Mouse (Mus musculus) bone marrow, adult 2 months (tissue): ENCODE data around the gene Sp2. TPM values are rescaled to one million over a fixed set of nuclear protein-coding genes. Genes with fewer than 3 reads are reported as not detected.

Experiments
- H3K27ac ChIP-seq: fragments of 200-500 bp; 2 replicates; pipeline ENCODE4 v1.5.1; 2012; ENCODE audit warnings: low read depth, mild to moderate bottlenecking, control low read depth, inconsistent platforms, low read length; ENCODE audit not compliant: control insufficient read depth, poor library complexity, insufficient read depth
- H3K4me1 ChIP-seq: fragments of 200-500 bp; 2 replicates; pipeline ENCODE4 v1.6.1; 2011; ENCODE audit warnings: low read length; ENCODE audit not compliant: control insufficient read depth, insufficient read depth
- H3K4me3 ChIP-seq: fragments of 200-500 bp; replicated peaks from 2 replicates; pipeline ENCODE3; 2011; ENCODE audit warnings: mild to moderate bottlenecking, low read depth, low read length, control low read depth; ENCODE audit not compliant: control insufficient read depth
- CTCF ChIP-seq: fragments of 200-500 bp; IDR thresholded peaks from 2 replicates; pipeline ENCODE4 v1.5.1; 2011; ENCODE audit warnings: low read length, control low read depth; ENCODE audit not compliant: control insufficient read depth, insufficient read depth
- POLR2A ChIP-seq: fragments of 200-500 bp; IDR thresholded peaks from 2 replicates; pipeline ENCODE4 v1.6.1; 2011; ENCODE audit warnings: low read depth, mild to moderate bottlenecking, control low read depth, low read length, borderline replicate concordance; ENCODE audit not compliant: control insufficient read depth
- WGBS: fragments of 180-500 bp; shearing (Covaris S2); methylation state at CpG from one replicate; pipeline ENCODE4 v1.1.7; 2018; 5-methylcytosine and 5-hydroxymethylcytosine counted together
- polyA plus RNA-seq: library from polyadenylated mRNA; stranded (reverse); fragments of >200 nt; gene quantifications from 2 replicates; pipeline ENCODE4 v1.2.4, GENCODE M21; 2011; ENCODE audit warnings: low replicate concordance; ENCODE audit not compliant: missing spikeins, insufficient read depth, insufficient read length

Gene Sp2
- polyA plus RNA-seq, 1 experiment: 16.9 TPM

- Histone ChIP-seq H3K27ac (no peak overlapping the region), H3K4me1 (peaks cover 3% of the 10 kb centered on the region), H3K4me3 (no peak overlapping the region)
- TF ChIP-seq CTCF (no peak), POLR2A (no peak)
- 88% methylated on average over 4 of the region's 4 CpGs for WGBS
Measured at GRCm38 (mm10) chr11:96955094-96955493, 27.7 kb downstream of the Sp2 start.

DNA sequence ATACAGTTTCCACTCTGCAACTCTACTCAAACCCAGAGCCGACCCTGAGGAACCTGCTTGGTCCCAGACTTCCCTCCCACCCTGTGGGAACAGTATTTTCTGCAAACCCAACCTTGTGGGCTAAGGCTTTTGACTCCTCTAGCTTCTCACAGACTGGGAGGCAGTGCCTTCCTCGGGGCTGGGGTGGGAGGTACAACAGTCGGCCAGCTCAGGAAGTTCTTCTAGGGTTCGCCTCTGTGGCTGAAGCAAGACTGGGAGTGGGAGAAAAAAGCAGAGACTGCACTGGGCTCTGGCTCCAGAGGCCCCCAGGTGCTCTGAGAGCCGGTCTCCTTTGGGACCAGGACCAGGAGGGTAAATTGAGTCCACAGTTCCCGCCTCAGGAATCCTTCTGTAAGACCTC, 29.9 kb downstream of the Sp2 start:
- peaks cover 7% of the 10 kb centered on the region for H3K4me1 ChIP-seq
- TF ChIP-seq POLR2A (no peak), CTCF (no peak)
- no peak overlapping the region for H3K4me3 ChIP-seq
- H3K27ac ChIP-seq: no peak overlapping the region
- 38% methylated on average over 6 of the region's 6 CpGs for WGBS

DNA sequence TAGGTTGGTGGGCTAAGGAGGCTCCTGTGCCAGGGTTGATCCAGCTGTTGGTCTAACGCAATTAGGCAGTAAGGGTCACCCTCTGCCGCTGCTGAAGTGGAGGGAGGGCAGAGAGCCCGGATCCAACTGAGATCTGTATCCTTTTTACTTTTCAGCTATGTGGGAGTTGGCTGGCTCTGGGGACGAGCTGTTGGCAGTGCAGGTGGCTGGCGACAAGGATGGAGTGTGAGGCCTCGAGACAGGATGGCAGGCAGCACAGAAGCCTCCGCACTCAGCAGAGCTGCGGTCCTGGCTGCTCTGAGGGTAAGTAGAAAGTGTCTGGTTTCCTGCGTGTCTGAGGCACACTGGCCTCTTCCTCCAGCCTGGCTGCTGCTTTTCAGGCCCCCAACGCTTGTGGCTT, 30.3 kb downstream of the Sp2 start:
- Histone ChIP-seq H3K4me1 (peaks cover 9% of the 10 kb centered on the region), H3K27ac (no peak overlapping the region), H3K4me3 (no peak overlapping the region)
- WGBS: 61% methylated on average over 10 of the region's 10 CpGs
- TF ChIP-seq POLR2A: no peak

- H3K27ac ChIP-seq: no peak overlapping the region
- peaks cover 7% of the 10 kb centered on the region for H3K4me1 ChIP-seq
- WGBS: 97% methylated on average over 3 of the region's 3 CpGs
- TF ChIP-seq CTCF: peak; percentile 31; the same call in 1 of the 2 replicates
- TF ChIP-seq POLR2A: no peak
- H3K4me3 ChIP-seq: no peak overlapping the region
Measured at GRCm38 (mm10) chr11:96950767-96951166, 32.0 kb downstream of the Sp2 start.

GRCm38 (mm10) chr11:96947849-96948248, 34.9 kb downstream of the Sp2 start:
- no peak for TF ChIP-seq CTCF
- TF ChIP-seq POLR2A: no peak
- peaks cover 10% of the 10 kb centered on the region for H3K4me1 ChIP-seq
- H3K4me3 ChIP-seq: no peak overlapping the region
- 32% methylated on average over 4 of the region's 4 CpGs for WGBS
- peak overlapping the region; percentile 16; the same call in 1 of the 2 replicates for H3K27ac ChIP-seq

GRCm38 (mm10) chr11:96946498-96946897, 36.3 kb downstream of the Sp2 start:
- TF ChIP-seq CTCF: no peak
- no peak for TF ChIP-seq POLR2A
- H3K4me3 ChIP-seq: no peak overlapping the region
- H3K27ac ChIP-seq: no peak overlapping the region
- H3K4me1 ChIP-seq: peaks cover 10% of the 10 kb centered on the region
- 75% methylated on average over 9 of the region's 9 CpGs for WGBS

- TF ChIP-seq POLR2A: no peak
- TF ChIP-seq CTCF: no peak
- H3K4me1 ChIP-seq: peaks cover 10% of the 10 kb centered on the region
- WGBS: 17% methylated on average over 14 of the region's 14 CpGs
Measured at GRCm38 (mm10) chr11:96944844-96945580, 37.7 kb downstream of the Sp2 start.

DNA sequence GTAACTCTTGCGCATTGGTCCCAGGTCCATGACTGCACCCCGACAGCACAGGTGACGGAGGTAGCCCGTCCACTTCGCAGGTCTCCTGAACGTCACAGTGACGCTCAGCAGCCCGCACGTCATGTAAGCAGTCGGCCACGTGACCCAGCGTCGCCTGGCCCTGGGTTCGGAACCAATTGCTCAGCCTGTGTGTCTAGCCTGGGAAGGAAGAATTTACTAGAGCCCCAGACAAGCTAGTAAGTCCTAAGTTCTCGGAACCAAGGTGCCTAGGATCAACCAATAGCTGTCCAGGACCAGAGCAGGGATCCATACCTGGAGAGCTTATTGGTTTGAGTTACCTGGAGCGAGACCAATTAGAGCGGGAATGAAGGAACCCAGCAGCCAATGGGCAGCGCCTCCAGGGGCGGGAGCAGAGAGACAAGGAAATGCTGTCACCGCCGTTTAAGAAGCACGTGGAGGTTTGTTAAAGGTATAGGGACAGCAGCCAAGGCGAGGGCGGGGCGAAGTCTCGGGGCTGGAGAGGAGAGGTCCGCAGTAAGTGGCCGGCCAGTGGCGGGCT, 38.9 kb downstream of the Sp2 start, which contains the start of gene Pnpo:
TSS of gene Pnpo (minus strand) at position 241 of the 559 bp plus-strand sequence.
- Histone ChIP-seq H3K4me3 (peak within 1 kb of the TSS; percentile 81), H3K4me1 (peaks cover 9% of the 10 kb centered on the region), H3K27ac (peak within 1 kb of the TSS; percentile 66)
- TF ChIP-seq CTCF (no peak), POLR2A (peak; percentile 83; the same call in 1 of the 2 replicates)
- WGBS: under 1% methylated on average over 29 of the region's 29 CpGs

More at GRCm38 (mm10) chr11:96944844-96945580, 37.7 kb downstream of the Sp2 start:
- peak overlapping the region; percentile 1 for H3K4me3 ChIP-seq
- H3K27ac ChIP-seq: no peak overlapping the region
